Mouse (Mus musculus): ENCODE results near the gene Pltp. TPM values are rescaled to one million over a fixed set of nuclear protein-coding genes. Genes with fewer than 3 reads are reported as not detected.
"Not testable (repeated sequence)": the region's sequence is repeated elsewhere in the genome, so short reads cannot be mapped to it uniquely, and the experiment has no call there.

The Pltp gene
- polyA plus RNA-seq, 1 experiment from 2014 or later, result 91.1 TPM

DNA sequence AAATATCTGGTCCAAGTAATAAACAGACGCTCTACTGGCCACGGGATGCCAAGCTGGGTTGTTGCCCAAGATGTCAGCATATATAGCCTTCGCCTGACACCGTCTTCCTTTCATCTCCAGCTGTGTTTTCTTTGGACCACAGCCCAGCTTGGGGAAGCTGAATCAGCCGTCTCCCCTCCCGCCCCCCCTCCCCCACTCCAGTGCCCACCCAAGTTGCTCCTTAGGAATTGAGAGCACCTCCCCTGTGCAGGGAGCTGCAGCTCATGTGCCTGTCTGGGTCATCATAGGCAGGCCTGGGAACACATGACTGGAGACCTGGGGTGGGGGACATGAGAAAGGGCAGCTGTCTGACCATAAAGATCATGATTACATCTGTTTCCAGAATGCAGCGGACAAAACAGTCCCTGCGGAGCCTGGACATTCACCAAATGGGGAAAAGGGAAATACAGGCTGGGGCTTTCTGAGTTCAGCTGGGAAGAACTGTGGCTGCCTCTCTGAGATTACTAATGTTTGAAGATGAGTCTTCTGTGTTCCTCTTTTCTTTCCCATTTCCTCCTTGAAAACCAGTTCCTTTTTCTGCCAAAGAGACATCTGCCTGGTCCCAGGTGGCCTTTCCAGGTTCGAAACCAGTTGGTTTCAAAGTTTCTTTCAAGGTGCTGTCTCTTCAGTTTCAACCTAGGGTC lies 4.8 kb upstream of the Pltp start:
- H3K4me2 ChIP-seq (ENCODE audit: low read length), result no peak overlapping the region
- DNase-seq (peak; percentile 70), ATAC-seq (ENCODE audit: low FRiP score, low TSS enrichment) (no peak)
- H3K4me3 ChIP-seq (replicated peaks; ENCODE audit: low read depth, low read length), result no peak overlapping the region
- peaks cover 9% of the 10 kb centered on the region; the same call in 1 of the 2 replicates for H3K4me1 ChIP-seq (ENCODE audit: control insufficient read depth, insufficient read depth, low read length)
- WGBS, result 52% methylated on average over 9 of the region's 9 CpGs
- no peaks in the 10 kb centered on the region for H3K9me3 ChIP-seq (ENCODE audit: control insufficient read depth, low read length)
- H3K9ac ChIP-seq (replicated peaks; ENCODE audit: low read length), result no peak overlapping the region
- H3K36me3 ChIP-seq (ENCODE audit: control insufficient read depth, insufficient read depth, low read length), result no peaks in the 10 kb centered on the region
- H3K27ac ChIP-seq (replicated peaks; ENCODE audit: low read depth, low read length), result no peak overlapping the region; the same call in 1 of the 2 replicates
- H3K27me3 ChIP-seq (ENCODE audit: control insufficient read depth, insufficient read depth, low read length), result peaks cover 5% of the 10 kb centered on the region

- Histone ChIP-seq H3K4me1 (ENCODE audit: control insufficient read depth, insufficient read depth, low read length) (peaks cover 21% of the 10 kb centered on the region), H3K9ac (replicated peaks; ENCODE audit: low read length) (no peak overlapping the region), H3K36me3 (ENCODE audit: control insufficient read depth, insufficient read depth, low read length) (no peaks in the 10 kb centered on the region), H3K27me3 (ENCODE audit: control insufficient read depth, insufficient read depth, low read length) (peaks cover 10% of the 10 kb centered on the region), H3K27ac (replicated peaks; ENCODE audit: low read depth, low read length) (no peak overlapping the region), H3K4me3 (replicated peaks; ENCODE audit: low read depth, low read length) (no peak overlapping the region), H3K4me2 (ENCODE audit: low read length) (no peak overlapping the region), H3K9me3 (ENCODE audit: control insufficient read depth, low read length) (no peaks in the 10 kb centered on the region)
- ATAC-seq (ENCODE audit: low FRiP score, low TSS enrichment) (no peak), DNase-seq (no peak)
- 72% methylated on average over 4 of the region's 4 CpGs for WGBS
Observed at GRCm38 (mm10) chr2:164861094-164861493, 3.6 kb upstream of the Pltp start.

DNA sequence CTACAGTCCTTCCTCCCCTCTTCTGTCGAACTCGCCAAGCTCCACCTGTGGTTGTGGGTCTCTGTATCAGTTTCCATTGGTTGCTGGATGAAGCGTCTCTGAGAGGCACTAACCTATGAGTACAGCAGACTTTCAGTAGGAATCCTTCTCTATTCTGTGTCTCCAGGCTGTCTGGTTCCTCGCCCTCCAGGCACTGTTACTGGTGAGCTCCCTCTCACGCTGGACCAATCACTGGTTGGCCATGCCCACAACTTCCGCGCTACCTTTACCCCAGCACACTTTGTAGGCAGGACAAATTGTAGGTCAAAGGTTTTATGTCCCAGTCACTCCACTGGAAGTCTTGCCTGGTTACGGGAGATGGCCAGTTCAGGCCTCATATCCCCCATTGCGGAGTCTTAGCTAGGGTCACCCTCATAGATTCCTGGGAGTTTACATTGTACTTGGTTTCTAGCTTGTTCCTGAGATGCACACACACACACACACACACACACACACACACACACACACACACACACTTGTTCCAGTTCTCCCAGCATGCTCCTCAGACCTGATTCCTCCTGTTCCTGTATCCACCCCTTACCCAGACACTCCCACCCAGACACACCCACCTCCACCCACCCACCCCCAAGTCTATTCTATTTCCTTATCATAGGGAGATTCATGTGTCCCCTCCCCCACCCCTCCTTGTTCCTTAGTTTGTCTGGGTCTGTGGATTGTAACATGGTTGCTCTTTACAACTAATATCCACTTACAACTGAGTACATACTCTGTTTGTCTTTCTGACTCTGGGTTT lies 2.3 kb upstream of the Pltp start:
- 65% methylated on average over 9 of the region's 9 CpGs for WGBS
- no peak overlapping the region for H3K4me2 ChIP-seq (ENCODE audit: low read length)
- ATAC-seq (ENCODE audit: low FRiP score, low TSS enrichment), result no peak
- DNase-seq, result no peak
- peaks cover 10% of the 10 kb centered on the region for H3K27me3 ChIP-seq (ENCODE audit: control insufficient read depth, insufficient read depth, low read length)
- H3K9ac ChIP-seq (replicated peaks; ENCODE audit: low read length), result no peak overlapping the region
- H3K27ac ChIP-seq (replicated peaks; ENCODE audit: low read depth, low read length), result no peak overlapping the region
- H3K36me3 ChIP-seq (ENCODE audit: control insufficient read depth, insufficient read depth, low read length), result no peaks in the 10 kb centered on the region
- H3K9me3 ChIP-seq (ENCODE audit: control insufficient read depth, low read length), result no peaks in the 10 kb centered on the region
- no peak overlapping the region for H3K4me3 ChIP-seq (replicated peaks; ENCODE audit: low read depth, low read length)
- H3K4me1 ChIP-seq (ENCODE audit: control insufficient read depth, insufficient read depth, low read length), result peaks cover 22% of the 10 kb centered on the region

DNA sequence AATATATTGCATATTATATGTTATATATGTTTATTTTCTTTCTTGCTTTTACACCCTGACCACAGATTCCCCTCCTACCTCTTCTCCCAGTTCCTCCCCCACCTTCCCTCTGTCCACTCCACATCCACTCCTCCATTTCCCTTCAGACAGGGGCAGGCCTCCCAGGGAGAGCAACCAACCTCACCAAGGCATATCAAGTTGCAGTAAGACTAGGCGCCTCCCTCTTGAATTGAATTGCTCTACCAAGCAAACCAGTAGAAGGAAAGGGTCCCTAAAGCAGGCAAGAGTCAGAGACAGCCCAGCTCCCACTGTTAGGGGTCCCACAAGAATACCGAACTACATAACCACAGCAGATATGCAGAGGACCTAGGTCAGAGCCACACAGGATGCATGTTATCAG lies 1.6 kb upstream of the Pltp start:
- H3K4me2 ChIP-seq (ENCODE audit: low read length), result no peak overlapping the region
- DNase-seq (no peak), ATAC-seq (ENCODE audit: low FRiP score, low TSS enrichment) (no peak)
- 67% methylated on average over 2 of the region's 2 CpGs for WGBS
- no peak overlapping the region for H3K4me3 ChIP-seq (replicated peaks; ENCODE audit: low read depth, low read length)
- H3K9ac ChIP-seq (replicated peaks; ENCODE audit: low read length), result no peak overlapping the region
- H3K9me3 ChIP-seq (ENCODE audit: control insufficient read depth, low read length), result no peaks in the 10 kb centered on the region
- H3K36me3 ChIP-seq (ENCODE audit: control insufficient read depth, insufficient read depth, low read length), result no peaks in the 10 kb centered on the region
- H3K4me1 ChIP-seq (ENCODE audit: control insufficient read depth, insufficient read depth, low read length), result peaks cover 22% of the 10 kb centered on the region
- no peak overlapping the region for H3K27ac ChIP-seq (replicated peaks; ENCODE audit: low read depth, low read length)
- peaks cover 10% of the 10 kb centered on the region for H3K27me3 ChIP-seq (ENCODE audit: control insufficient read depth, insufficient read depth, low read length)

GRCm38 (mm10) chr2:164857842-164858553 lies 487 bp upstream of the Pltp start:
- H3K27ac ChIP-seq (replicated peaks; ENCODE audit: low read depth, low read length), result 0 out of 2 replicates have a peak overlapping the region, but pooled peaks have one; percentile 20
- WGBS, result 4% methylated on average over 19 of the region's 19 CpGs

GRCm38 (mm10) chr2:164856309-164857100 lies 1.0 kb downstream of the Pltp start:
- Histone ChIP-seq H3K36me3 (ENCODE audit: control insufficient read depth, insufficient read depth, low read length) (no peaks in the 10 kb centered on the region), H3K4me2 (ENCODE audit: low read length) (peak overlapping the region; percentile 95), H3K27me3 (ENCODE audit: control insufficient read depth, insufficient read depth, low read length) (peaks cover 10% of the 10 kb centered on the region), H3K4me3 (replicated peaks; ENCODE audit: low read depth, low read length) (peak overlapping the region; percentile 40), H3K27ac (replicated peaks; ENCODE audit: low read depth, low read length) (no peak overlapping the region), H3K4me1 (ENCODE audit: control insufficient read depth, insufficient read depth, low read length) (peaks cover 22% of the 10 kb centered on the region), H3K9me3 (ENCODE audit: control insufficient read depth, low read length) (no peaks in the 10 kb centered on the region), H3K9ac (replicated peaks; ENCODE audit: low read length) (peak overlapping the region; percentile 30; the same call in 1 of the 2 replicates)
- WGBS, result under 1% methylated on average over 42 of the region's 42 CpGs
- ATAC-seq (ENCODE audit: low FRiP score, low TSS enrichment), result no peak
- peak; percentile 40 for DNase-seq

More at GRCm38 (mm10) chr2:164857842-164858553, 487 bp upstream of the Pltp start:
- Histone ChIP-seq H3K36me3 (ENCODE audit: control insufficient read depth, insufficient read depth, low read length) (no peaks in the 10 kb centered on the region), H3K27me3 (ENCODE audit: control insufficient read depth, insufficient read depth, low read length) (peaks cover 10% of the 10 kb centered on the region), H3K4me3 (replicated peaks; ENCODE audit: low read depth, low read length) (peak overlapping the region; percentile 40), H3K4me2 (ENCODE audit: low read length) (peak overlapping the region; percentile 95), H3K4me1 (ENCODE audit: control insufficient read depth, insufficient read depth, low read length) (peaks cover 22% of the 10 kb centered on the region), H3K9me3 (ENCODE audit: control insufficient read depth, low read length) (no peaks in the 10 kb centered on the region), H3K9ac (replicated peaks; ENCODE audit: low read length) (0 out of 2 replicates have a peak overlapping the region, but pooled peaks have one; percentile 30)
- ATAC-seq (ENCODE audit: low FRiP score, low TSS enrichment), result no peak
- DNase-seq, result no peak

DNA sequence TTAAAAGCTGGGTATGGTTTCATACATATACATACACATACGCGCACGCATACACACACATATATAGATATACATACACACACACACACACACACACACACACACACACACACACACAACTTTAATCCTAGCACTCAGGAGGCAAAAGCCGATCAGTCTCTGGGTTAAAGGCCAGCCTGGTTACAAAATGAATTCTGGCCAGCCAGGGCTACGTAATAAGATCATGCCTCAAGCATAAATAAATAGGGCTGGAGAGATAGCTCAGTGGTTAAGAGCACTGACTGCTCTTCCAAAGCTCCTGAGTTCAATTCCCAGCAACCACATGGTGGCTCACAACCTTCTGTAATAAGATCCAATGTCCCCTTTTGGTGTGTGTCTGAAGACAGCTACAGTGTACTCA lies 1.9 kb downstream of the Pltp start:
- ATAC-seq (ENCODE audit: low FRiP score, low TSS enrichment); H3K9ac ChIP-seq (replicated peaks; ENCODE audit: low read length); H3K4me2 ChIP-seq (ENCODE audit: low read length); H3K36me3 ChIP-seq (ENCODE audit: control insufficient read depth, insufficient read depth, low read length); DNase-seq; H3K27ac ChIP-seq (replicated peaks; ENCODE audit: low read depth, low read length); H3K9me3 ChIP-seq (ENCODE audit: control insufficient read depth, low read length); H3K27me3 ChIP-seq (ENCODE audit: control insufficient read depth, insufficient read depth, low read length); H3K4me3 ChIP-seq (replicated peaks; ENCODE audit: low read depth, low read length): not testable (repeated sequence)
- 77% methylated on average over 5 of the region's 5 CpGs for WGBS
- H3K4me1 ChIP-seq (ENCODE audit: control insufficient read depth, insufficient read depth, low read length), result peaks cover 22% of the 10 kb centered on the region

DNA sequence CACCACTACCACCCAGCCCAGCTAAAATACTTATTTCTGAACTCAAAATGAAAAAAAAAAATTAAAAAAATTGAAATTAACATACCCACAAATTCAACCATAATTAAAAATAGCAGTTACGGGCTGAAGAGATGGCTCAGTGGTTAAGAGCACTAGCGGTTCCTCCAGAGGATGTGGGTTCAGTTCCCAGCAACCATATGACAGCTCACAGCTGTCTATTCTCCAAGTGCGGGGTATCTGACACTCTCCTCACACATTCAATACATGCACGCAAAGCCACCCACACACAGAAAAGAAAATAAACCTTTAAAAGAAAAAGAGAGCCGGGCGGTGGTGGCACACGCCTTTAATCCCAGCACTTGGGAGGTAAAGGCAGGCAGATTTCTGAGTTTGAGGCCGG lies 7.5 kb downstream of the Pltp start:
- H3K27ac ChIP-seq (replicated peaks; ENCODE audit: low read depth, low read length), result no peak overlapping the region
- no peaks in the 10 kb centered on the region for H3K9me3 ChIP-seq (ENCODE audit: control insufficient read depth, low read length)
- no peak overlapping the region for H3K9ac ChIP-seq (replicated peaks; ENCODE audit: low read length)
- no peaks in the 10 kb centered on the region for H3K27me3 ChIP-seq (ENCODE audit: control insufficient read depth, insufficient read depth, low read length)
- H3K36me3 ChIP-seq (ENCODE audit: control insufficient read depth, insufficient read depth, low read length), result no peaks in the 10 kb centered on the region
- H3K4me3 ChIP-seq (replicated peaks; ENCODE audit: low read depth, low read length), result no peak overlapping the region
- DNase-seq, result no peak
- no peak overlapping the region for H3K4me2 ChIP-seq (ENCODE audit: low read length)
- no peak for ATAC-seq (ENCODE audit: low FRiP score, low TSS enrichment)
- H3K4me1 ChIP-seq (ENCODE audit: control insufficient read depth, insufficient read depth, low read length), result no peaks in the 10 kb centered on the region
- 90% methylated on average over 8 of the region's 8 CpGs for WGBS

All from midbrain, embryonic 14.5 days (tissue).